Mouse (Mus musculus) neutrophil, adult 5-6 weeks (primary cell): ENCODE data around the gene Olfr469. TPM values are rescaled to one million over a fixed set of nuclear protein-coding genes. Genes with fewer than 3 reads are reported as not detected.
"Not testable (repeated sequence)": the region's sequence is repeated elsewhere in the genome, so short reads cannot be mapped to it uniquely, and the experiment has no call there.

Source experiments
- ATAC-seq: fragments of 151-379, 151-347 bp; 2 replicates; pipeline ENCODE4 v1.8.0; 2017; ENCODE audit warnings: mild to moderate bottlenecking, moderate TSS enrichment; ENCODE audit not compliant: insufficient number of reproducible peaks, poor library complexity, low FRiP score, severe bottlenecking; ENCODE audit errors: extremely low read depth
- total RNA-seq: library from RNA; stranded (forward); fragments of 200-1000 nt; gene quantifications from 2 replicates; pipeline ENCODE4 v1.2.3, GENCODE M21; 2017

Gene Olfr469
- total RNA-seq = 0.12 TPM in 1 of 2 replicates, not detected in the other

DNA sequence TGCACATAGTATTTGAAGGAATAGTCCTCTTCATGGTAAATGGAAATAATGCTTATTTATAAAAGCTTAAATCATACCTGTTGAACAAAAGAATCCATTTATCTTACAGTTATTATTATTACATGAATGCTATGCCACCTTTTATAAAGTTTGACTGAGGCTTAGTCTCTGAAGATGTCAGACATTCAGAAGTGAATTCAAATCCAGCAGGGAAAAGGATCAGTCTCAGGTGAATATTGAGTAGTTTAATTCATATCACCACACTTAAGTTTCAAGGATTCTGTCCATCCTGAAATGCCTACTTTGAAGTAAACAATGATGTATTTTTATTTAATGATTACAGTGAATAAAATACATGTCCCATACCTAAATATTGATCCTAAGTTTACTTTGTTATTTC, at the start of gene Olfr469:
Olfr469 (minus strand) TSS at position 101 of the 400 bp plus-strand sequence.
- ATAC-seq = not testable (repeated sequence)

DNA sequence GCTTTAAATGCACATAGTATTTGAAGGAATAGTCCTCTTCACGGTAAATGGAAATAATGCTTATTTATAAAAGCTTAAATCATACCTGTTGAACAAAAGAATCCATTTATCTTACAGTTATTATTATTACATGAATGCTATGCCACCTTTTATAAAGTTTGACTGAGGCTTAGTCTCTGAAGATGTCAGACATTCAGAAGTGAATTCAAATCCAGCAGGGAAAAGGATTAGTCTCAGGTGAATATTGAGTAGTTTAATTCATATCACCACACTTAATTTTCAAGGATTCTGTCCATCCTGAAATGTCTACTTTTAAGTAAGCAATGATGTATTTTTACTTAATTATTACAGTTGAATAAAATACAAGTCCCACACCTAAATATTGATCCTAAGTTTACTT, 22.0 kb upstream of the Olfr469 start, which contains the start of gene Olfr470:
Olfr470 (minus strand) TSS at position 101 of the 400 bp plus-strand sequence.
- ATAC-seq = not testable (repeated sequence)

DNA sequence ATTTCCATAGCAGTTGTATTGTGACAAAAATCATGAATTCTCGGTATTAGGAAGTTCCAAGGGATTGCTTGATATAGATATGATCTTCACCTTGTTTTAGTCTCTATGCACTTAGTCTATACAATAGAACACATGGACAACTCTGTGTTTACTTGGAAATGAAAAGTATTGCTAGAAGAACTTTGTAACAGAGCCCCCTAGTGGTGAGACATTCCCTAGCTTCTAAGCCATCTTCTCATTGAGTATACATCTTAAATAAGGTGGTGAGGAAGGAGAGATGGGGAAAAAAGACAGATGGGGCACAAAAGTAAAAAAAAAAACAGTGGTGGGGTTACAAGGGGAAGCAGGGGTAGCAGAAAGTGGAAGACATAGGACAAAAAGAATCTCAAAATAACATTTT, 16.4 kb upstream of the Olfr469 start:
- ATAC-seq = no peak

DNA sequence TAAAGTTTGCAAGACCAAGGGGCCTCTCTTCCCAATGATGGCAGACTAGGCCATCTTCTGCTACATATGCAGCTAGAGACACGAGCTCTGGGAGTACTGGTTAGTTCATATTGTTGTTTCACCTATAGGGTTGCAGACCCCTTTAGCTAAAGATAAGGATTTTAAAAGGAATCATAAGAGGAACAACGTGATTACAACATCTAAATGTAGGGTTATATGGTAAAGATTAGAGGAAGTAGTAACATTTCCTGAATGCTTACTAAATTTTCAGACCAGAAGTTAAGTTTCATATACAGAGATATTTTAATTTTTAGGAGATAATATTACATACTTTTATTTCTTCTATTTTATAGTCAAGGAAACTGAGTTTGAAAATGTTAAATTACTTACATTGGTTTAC, 1.5 kb downstream of the Olfr469 start:
- ATAC-seq = not testable (repeated sequence)

DNA sequence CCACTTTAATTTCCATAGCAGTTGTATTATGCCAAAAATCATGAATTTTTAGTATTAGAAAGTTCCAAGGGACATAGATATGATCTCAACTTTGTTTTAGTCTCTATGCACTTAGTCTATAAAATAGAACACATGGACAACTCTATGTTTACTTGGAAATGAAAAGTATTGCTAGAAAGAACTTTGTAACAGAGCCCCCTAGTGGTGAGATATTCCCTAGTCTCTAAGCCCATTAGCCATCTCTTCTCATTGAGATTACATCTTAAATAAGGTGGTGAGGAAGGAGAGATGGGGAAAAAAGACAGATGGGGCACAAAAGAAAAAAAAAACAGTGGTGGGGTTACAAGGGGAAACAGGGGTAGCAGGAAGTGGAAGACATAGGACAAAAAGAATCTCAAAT, 5.9 kb downstream of the Olfr469 start:
- ATAC-seq = no peak

DNA sequence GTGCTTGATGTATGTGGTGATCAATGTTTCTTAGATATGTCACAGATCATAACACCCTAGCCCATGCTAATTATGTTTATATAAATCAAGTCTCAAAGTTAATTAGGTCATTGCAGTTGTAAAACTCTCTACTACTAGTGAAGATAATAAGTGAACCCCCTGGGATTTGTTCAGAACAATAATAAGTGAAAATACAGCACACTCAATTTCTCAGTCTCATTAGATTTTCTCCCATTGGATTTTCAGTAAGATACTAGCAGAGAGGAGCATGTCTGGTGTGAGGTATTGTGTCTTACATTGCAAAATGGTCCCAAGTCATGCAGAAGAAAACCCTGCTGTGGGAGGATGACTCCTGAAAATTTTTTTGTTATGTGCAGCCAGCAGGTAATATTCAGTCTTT, 13.4 kb downstream of the Olfr469 start, which contains the start of gene Olfr467:
Olfr467 (plus strand) TSS at position 301 of the 400 bp plus-strand sequence.
- ATAC-seq = no peak

DNA sequence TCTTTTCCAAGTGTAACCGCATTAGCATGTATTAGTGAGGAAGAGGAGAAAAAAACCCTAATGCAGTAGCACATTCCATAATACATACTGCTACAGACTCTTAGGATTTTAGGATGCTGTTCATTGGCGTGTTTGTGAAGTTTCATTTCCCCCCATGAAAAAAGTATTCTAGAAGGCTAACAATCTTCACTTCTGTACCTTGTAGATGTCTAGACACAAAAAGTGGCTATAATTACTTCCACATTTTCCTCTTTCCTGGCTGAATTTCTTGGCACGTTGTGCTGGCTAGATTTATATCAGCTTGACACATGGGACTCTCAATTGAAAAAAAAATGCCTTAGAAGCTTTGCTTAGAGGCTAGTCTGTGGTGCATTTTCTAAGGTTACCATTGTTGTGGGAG, 23.2 kb downstream of the Olfr469 start:
- ATAC-seq = no peak

DNA sequence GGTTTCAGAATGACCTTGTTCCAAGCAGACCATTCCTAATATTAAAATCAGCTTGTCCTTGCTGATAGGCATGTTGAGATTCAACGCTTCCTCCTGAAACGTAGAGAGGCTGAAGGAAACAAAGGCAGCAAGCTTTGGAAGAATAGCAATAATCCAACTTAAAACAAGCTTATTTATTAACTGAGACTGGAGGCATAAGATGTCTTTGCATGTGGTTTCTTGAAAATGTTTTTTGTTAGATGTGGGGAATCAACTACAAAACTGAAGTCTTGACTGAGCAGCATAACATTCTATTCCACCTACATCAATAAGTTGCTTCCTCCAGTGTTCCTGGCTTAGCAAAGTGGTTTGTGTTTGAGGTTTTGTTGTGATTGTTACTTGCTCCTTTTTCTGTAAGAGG, 24.2 kb downstream of the Olfr469 start, which contains the start of gene Ovch2:
Ovch2 (minus strand) TSS at position 101 of the 400 bp plus-strand sequence.
- ATAC-seq = no peak

DNA sequence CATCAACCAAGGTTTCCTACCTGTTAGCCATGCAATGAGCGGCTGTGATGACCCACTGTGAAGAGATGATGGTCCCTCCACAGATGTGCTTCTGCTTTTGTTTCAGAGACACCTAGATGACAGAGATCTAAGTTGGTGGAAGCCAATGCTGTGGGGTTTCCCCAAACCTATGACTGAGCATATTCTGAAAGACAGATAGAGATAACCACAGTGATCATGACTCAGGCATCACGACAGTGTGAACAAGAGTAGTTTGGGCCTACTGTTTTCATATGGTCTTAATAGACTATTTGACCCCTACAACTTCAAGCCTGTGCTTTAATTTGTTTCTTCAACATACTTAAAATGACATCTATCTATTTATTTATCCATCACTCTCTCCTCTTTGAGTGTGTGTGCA, 28.8 kb downstream of the Olfr469 start:
- ATAC-seq = no peak

DNA sequence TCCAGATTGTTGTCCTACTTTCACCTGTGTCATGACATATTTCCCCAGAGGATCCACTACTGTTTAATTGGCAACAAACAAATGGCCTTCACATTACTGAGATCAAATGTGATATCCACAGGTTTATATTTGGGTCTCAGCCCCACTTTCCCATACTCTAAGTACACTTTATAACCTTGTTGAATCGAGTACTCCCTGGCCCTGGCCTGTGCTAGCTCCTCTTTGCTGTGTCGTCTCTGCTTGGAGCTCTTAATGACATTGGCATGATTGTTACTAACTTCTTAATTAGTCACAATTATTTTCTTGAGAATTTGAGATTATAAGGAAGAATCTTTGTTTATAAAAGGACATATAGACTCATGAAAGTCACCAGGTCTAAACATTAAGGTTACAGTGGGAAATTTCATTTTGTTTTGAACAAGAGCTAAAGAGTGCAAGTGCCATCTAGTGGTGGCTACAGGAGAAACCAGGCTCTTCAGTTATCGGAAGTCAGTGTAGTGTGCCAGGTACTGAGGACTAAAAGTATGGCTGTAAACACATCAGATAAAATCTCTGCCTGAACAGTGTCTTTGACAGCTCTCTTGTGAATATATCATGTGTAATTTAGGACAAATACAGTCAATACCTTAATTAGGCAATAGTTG, 37.2 kb downstream of the Olfr469 start:
- ATAC-seq = no peak

DNA sequence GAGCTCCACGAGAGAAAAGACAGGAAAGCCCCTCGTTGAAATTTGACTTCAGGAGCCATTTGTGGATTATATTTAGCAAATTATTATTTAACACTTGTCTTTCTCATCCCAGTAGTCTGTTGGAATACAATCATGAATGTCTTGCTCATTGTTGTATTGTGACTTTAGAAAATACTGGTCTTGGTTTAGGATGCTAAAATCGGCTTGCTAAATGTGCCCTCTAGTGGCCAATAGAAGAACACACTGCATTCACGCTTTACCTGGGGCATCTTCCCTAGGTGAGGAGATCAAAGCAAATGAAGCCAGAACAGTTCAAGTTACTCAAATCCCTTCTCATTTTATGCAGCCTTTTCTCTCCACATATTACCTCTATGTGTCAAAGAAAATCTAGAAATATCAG, 45.7 kb downstream of the Olfr469 start:
- ATAC-seq = no peak

DNA sequence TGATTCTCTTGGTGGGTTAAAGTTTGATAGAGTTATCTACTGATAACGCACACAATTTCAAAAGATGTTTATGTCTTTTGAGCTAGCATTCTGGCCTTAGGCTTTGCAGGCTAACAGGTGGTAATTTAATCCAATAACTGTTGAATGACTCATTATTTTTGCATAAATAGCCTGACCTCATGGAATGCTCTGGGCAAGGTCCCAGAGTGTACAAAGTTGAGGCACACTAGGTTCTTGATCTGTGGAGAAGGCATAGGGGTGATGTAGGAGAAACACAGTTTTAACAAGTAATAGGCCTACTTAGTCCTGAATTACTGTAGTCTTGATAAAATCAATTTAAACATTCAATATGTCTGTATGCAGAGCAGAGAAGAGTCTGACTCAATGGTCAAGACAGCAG, 47.1 kb downstream of the Olfr469 start:
- ATAC-seq = no peak

DNA sequence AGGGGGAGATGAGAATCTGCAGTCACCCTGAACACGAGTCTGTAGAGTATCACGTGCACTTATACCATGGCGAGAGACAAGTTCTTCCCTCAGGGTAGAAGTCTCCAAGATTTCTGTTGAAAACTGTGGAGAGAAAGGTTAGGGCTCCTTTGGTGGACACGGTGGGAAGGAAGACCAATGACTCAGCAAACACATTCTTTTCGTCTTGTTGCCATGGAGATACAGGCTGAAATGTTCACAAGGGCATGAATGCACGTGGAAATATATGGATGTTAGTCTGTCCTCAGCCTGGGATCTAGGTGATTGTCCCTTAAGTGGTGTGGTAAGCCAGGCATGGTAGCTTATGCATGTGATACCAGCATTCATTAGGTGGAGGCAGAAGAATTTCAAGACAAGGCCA, 54.5 kb downstream of the Olfr469 start:
- no peak for ATAC-seq

Other genes starting within 250 kb of the Olfr469 start
- 7.2 and 7.8 TPM in 2 replicates for gene Ppfibp2, start 230.3 kb downstream of the Olfr469 start, total RNA-seq
- gene 5330417H12Rik, start 200.4 kb downstream of the Olfr469 start, total RNA-seq = not detected in 2 replicates
- not detected in 2 replicates for gene Cyb5r2, start 67.5 kb downstream of the Olfr469 start, total RNA-seq
- gene Ovch2, start 24.3 kb downstream of the Olfr469 start, total RNA-seq = not detected in 2 replicates
- not detected in 2 replicates for gene Olfr467, start 13.3 kb downstream of the Olfr469 start, total RNA-seq
- not detected in 2 replicates for gene Olfr470, start 21.9 kb upstream of the Olfr469 start, total RNA-seq
- gene Olfr472, start 72.4 kb upstream of the Olfr469 start, total RNA-seq = not detected in 2 replicates
- gene Olfr473, start 104.9 kb upstream of the Olfr469 start, total RNA-seq = not detected in 2 replicates
- gene Olfr474, start 129.1 kb upstream of the Olfr469 start, total RNA-seq = not detected in 2 replicates
- gene Olfr476, start 139.3 kb upstream of the Olfr469 start, total RNA-seq = not detected in 2 replicates
- gene Olfr477, start 161.2 kb upstream of the Olfr469 start, total RNA-seq = not detected in 2 replicates
- not detected in 2 replicates for gene Olfr478, start 208.4 kb upstream of the Olfr469 start, total RNA-seq
- gene Olfr479, start 225.2 kb upstream of the Olfr469 start, total RNA-seq = not detected in 2 replicates
- gene Olfr480, start 241.8 kb upstream of the Olfr469 start, total RNA-seq = not detected in 2 replicates